Mouse (Mus musculus) natural killer cell, adult 2 months (primary cell): ENCODE data around the gene Aqp3.

ENCODE experiments used
- DNase-seq, 2 experiments: peaks; one replicate each; pipeline ENCODE4 v3.0.0; 2022; ENCODE audit warnings: low spot score in 2 of 2

Gene Aqp3

DNA sequence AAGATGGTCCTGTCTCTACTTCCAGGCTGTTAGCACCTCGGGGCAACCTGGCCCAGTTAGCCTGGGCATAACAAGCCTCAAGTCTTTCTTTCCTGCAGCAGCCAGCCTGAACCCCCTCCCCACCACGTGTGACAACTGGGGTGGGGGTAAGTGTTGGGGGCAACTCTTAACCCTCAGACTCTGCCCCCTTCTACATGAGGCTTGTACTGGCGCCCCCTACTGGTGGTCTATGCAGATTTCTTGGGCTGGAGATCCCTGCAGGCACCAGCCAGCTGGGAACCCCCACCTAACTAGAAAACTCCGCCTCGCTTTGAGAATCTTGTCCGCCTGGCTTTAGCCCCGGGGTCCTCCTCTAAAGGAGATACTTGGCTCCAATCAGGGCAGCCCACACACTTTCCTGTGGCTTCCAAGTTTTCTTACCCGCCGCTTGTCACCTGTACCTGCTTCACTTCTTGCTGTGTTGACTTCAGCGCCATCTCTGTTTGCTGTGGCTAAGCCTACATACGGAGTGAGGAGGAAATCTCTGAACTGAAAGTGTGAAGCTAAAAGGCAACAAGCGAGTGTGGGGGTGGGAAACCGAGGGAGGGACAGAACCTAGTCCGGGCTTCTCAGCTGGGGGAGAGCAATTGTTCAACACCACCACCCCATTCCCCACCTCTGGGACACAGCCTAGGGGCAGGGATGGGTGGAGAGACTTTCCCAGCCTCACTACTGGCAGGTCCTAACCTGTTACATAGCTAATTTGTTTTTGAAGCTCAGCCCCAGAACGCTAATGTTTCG lies 33.9 kb downstream of the Aqp3 start:
- DNase-seq: peak in 1 of 2 experiments; percentile 24

DNA sequence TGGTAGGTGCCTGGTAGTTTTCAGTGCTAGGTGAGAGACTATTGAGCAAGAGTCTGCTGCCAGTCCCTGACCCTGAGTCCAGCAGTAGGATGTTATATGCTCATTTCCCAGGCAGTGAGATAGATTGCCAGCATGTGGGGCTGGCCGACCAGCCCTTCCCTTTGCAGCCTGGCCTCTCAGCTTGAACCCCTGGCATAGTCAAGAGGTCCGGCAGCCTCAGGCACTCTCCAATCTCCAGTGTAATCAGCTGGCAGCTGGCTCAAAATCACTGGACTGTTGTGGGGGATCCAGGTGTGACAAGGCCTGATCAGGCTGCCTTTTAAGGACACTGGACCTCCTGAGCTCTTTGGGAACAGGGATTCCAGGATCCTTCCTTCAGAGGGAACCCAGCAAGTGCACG lies 34.6 kb downstream of the Aqp3 start:
- DNase-seq: no peak

DNA sequence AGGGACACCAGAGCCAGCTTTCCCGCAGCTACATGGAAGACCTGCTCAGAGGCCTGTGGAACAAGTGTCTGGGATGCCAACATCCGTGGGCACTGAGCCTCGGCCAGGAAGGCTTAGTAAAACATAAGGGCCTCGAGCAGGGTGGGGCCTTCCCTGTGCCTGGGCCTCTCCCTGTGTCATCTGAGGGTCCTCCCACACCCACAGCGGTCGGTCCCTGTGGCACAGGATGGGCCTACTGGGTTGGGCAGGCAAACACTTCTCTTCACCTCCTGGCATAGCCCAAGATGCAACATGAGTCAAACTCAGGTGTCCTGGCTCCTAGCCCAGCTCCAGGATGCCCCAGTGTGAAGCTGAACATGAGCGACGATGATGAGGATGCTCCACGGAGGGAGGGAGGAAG lies 40.6 kb downstream of the Aqp3 start:
- no peak for DNase-seq

DNA sequence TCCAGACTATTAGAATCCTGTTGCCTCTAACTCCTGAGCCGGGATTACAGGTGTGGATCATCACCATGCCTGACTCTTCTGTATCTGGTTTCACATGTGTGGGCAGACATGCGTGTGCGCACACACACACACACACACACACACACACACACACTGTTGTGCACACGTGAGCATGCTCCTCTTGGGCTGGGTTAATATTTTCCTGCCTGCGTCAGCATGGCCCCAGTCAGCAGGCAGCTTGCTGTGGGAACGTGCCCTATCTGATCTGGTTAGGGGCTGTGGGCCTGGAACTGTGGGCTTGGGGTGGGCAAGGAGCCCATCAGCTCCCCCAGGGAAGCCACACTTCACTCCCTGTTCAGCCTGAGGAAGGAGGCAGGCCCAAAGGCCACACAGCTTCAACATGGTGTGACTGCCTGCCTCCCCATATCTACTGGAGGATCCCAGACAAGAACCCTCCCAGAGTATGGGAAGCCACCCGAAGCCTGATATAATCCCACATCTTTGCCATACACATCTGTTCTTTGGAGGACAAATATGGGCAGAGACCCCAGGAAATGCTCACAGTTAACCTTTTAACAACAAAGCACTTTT lies 41.1 kb downstream of the Aqp3 start:
- no peak for DNase-seq

DNA sequence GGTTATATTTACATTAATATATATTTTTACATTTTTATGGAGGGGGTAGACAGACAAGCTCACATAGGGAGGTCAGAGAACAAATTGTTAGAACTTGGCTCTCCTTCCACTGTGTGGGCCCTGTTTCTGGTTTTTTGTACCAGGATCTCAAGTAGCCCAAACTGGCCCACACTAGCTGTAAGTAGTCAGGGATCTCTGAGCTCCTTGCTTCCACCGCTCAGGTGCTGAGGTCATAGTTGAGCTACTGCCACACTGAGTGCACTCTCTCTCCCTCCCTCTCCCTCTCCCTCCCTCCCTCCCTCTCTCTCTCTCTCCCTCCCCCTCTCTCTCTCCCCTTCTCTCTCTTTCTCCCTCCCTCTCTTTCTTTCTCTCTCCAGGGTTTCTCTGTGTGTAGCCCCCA lies 41.7 kb downstream of the Aqp3 start:
- no peak for DNase-seq

DNA sequence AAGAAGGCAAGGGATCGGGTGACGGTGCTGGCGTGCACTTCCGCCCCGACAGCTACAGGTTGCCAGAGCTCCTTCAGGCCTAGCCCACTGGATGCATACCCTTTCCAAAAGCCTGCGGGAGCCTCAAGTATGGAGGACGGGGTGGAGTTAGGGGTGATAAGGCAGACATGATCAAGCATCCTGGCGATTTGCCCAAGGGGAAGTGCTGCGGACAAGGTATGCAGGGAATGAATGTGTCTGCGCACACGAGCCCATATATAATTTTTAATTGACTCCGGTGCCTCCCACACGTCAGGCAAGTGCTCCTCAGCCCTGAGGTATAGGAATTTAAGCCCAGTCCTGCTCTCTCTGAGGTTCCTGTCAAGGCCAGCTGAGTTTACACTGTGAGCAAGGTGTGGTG lies 42.9 kb downstream of the Aqp3 start:
- DNase-seq: no peak

DNA sequence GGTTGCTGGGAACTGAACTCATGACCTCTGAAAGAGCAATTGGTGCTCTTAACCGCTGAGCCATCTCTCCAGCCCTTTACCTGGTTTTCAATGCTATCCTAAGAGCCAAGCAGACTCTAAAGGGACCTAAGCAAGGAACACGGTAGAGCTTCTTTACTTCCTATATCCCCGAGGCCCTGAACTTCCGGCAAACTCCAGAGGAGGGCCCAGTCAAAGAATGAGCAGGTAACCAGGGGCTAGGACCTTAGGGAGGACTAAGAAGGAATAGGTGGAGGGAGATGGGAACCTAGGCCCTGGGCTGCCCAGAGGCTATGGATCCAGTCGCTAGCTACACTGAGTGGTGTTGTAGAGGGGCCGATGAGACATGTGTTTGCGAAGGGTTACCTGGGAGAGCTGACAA lies 46.2 kb downstream of the Aqp3 start:
- DNase-seq: no peak

DNA sequence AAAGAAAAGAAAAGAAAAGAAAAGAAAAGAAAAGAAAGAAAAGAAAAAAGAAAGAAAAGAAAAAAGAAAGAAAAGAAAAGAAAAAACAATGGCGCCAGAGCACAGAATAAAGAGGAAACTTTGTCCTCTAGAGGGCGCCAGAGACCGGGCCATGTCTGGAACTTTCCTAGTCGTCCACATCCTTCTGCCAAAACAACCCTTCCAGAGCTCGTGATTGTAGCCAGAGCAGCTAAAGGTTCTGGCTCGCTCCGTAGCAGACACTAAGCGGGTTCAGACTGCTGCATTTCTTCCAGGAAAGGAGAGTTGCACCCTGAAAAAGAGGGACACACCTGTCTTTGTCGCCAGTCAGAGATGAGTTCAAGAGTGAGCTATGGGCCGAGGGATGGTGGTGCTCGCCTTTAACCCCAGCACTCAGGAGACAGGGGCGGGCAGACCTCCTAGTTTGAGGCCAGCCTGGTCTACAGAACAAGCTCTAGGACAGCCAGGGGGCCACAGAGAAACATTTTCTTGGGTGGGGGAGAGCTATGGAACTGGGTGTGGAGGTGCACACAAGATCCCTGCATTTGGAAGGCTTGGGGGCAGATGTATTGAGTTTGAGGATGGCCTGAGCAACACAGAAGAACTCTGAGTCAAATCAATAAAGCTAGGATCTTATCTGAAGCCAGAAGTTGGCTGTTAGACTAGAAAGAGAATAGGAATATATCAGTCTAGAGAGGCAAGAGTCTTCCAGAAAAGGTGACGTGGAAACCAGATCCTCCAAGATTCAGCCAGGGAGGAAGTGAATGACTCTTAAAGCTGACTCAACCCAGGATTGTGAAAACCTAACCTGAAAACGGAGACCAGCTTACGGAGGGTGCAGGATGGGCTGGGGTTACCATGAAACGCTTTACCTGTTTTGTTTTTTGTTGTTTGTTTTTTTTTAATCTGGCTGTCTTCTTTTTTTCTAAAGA lies 47.0 kb downstream of the Aqp3 start:
- DNase-seq: peak; percentile 47 to 66

DNA sequence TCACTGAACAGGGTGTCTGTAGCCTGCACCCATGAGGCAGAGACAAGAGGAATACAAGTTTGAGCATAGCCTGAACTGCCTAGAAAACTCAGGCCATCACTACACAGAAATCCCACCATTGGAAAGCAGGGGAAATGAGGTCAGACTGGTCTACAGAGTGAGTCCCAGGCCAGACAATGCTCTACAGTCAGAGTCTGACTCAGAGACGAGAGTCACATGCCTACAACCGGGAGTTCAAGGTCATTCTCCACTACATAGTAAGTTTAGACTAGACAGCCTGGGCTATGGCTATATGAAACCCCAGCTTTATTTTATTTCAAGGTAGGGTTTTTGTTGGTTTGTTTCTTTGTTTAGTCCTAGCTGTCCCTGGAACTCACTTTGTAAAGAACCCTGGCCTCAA lies 49.1 kb downstream of the Aqp3 start:
- no peak for DNase-seq

DNA sequence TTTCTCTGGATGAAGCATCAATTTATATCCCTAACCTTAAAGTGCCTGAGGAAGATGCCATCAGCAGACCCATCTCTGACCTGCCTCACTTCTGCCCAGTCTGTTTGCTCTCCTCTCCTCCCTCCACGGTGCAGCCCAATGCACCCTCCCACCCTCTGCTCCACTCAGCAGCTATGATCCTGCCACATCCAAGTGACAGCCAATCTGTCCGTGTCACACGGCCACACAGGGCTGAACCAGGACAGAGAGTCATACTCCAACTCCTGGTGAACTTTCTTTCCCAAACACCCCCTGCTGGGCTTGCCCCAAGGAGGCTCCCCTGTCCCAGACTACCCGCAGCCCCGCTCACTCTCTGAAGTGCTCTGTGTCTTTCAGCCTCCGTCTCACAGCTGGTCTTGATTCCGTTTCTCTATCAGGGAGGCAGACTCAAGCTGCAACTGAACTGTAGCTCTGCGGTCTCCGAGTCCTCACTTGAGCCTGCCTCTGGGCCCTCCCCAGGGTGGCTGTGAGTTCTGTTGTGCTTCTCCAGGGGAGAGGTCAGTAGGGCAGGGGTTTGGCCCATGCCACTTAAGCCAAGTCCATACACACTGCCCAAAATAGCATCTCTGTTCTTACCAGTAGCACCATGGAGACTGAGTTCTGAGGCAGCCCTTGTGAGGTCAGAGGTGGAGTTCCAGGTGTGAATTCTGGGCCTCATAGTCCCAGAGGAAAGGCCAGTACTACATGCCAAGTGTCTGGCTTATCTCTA lies 50.3 kb downstream of the Aqp3 start, which contains the start of gene Aqp7:
Aqp7 (minus strand) TSS at position 616 of the 748 bp plus-strand sequence.
- DNase-seq: no peak

DNA sequence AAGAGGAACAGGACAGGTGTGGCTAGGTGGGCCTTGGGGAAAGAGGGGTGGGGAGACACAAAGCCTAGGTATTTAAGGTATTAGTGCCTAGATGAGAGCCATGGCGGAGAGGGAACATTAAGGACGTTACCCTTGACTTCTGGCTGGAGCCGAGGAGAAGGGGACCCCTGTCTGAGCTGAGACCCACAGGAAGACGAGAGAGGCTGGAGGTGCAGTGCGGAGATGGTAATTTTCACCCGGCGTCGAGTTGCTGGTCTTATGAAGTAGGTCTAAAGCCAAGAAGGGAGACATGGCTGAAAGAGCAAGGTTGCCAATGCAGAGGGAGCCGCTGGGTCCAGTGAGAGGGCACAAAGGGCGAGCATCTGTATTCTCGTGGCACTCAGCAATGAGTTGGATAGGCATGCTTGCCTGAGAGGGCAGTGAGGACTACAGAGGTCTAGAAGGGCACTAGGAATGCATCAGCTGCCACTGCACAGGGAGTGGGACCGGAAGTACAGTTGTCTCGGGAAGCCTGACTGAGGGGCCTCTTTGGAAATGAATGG lies 51.7 kb downstream of the Aqp3 start:
- DNase-seq: no peak

DNA sequence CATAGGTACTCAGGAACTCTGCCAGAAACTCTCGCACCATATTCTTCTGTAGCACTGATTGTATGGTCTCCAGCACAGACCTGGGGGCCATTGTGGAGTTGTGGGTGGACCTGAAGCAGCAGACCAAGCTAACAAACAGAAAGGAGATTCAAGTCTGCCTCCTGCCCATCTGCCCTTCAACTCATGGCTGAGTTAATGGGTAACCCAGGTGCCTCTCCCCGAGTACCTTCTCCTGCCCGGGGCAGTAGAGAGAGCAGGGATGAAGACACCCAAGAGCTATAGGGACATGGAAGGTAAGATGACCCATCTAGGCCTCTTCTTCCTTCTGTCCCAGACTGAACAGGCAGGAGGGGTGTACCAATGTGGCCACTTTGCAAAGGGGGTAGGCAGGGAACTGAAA lies 52.7 kb downstream of the Aqp3 start:
- no peak for DNase-seq

DNA sequence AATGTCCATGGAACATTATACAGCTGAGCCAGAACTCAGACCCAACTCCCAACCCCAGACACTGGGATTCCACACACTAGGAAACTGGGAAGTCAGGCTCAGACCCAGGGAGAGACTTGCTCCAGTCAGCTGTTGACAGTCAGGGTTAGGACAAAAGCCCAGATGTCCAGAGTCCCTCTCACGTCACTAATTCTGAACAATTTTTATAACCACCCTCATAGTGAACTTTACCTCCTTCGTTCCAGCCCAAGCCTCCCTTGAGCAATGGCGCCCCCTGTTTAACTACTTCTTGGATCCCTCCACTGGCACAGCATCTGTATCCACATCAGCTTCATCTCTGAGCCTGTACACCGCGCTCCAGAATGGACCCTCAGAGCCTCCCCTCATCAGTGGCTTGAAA lies 54.0 kb downstream of the Aqp3 start:
- no peak for DNase-seq

DNA sequence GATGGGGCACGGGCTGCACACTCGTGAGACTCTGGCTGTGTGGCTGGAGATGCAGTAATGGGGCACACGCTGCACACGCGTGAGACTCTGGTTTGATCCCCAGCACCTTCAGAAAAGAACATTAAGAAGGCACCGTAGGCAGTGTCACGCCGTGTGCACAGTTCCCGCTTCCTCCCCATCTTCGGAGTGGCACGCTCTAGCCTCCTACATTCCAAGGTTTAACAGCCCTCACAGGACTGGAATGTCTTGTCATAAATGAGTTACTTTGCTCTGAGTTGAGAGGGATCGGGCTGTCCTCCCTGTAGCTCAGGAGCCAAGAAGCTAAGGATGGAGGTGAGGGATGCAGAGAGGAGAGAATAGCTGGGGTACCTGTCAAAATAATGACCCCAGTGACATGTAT lies 55.1 kb downstream of the Aqp3 start:
- no peak for DNase-seq
